Mouse (Mus musculus): ENCODE results near the gene Tepp. TPM values are rescaled to one million over a fixed set of nuclear protein-coding genes. Genes with fewer than 3 reads are reported as not detected.

The Tepp gene
- total RNA-seq (2021), result not detected

DNA sequence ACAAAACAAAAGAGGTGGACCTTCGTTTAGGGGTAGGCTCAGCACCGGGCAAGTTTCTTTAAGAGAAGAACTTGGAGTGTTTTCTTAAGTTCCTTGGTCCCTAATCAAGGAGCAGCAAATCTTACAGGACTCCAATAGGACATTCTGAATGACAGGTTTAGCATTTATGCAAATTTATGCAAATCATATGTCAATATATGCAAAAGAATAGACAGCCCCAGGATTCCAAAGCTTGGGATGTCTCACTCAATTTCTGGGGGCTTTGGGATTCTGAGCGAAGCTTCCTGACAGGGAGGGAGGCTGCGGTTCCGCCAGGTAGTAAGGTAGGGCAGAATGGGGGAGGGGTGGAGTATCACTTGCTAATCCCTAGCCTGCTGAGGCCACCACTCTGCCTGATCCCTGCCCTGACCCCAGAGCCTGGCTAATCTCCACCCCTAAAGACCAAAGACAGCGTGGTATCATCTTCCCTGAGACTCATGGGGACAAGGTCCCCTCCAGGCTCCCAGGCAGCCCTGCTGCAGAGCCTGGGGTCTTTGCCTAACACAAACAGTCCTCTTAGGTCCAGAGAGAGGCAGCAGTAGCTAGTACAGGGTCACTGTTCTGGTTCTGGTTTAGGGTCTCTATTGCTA, at the start of gene Tepp:
Tepp (plus strand) TSS at position 225 of the 629 bp plus-strand sequence.
- no peak for DNase-seq

DNA sequence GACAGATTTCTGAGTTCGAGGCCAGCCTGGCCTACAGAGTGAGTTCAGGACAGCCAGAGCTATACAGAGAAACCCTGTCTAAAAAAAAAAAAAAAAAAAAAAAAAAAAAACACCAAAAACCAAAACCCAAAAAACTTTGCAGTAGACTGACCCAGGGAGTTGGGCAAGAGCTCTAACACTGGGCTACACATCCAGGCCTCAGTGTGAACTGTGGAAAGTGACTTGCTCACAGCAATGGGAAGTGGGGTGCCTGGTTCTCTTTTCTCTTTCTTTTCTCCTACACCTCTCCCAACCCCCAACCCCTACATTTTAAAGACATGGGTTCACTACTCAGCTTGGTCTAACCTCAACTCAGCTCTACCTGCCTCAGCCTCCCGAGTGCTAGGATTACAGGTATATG, 48.2 kb upstream of the Tepp start:
- DNase-seq, result no peak

DNA sequence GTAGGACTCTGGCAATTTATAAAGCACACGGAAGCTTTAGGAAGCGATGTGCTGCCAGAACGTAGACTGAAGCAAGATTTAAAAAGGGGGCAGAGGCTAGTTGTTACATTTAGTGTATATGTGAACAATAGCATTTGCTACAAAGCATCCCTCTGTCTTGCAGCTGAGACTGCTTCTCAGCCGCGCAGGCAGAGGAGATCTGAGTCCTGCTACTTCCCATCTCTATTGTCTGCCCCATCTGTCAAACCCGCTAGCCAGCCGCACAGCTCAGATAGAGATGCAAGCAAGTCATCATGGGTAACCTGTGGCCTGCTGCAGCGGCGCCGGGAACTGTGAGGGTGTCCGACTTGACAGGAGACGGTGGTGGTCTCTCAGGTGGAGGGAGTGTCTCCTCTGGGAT, 39.9 kb upstream of the Tepp start:
- DNase-seq, result no peak

DNA sequence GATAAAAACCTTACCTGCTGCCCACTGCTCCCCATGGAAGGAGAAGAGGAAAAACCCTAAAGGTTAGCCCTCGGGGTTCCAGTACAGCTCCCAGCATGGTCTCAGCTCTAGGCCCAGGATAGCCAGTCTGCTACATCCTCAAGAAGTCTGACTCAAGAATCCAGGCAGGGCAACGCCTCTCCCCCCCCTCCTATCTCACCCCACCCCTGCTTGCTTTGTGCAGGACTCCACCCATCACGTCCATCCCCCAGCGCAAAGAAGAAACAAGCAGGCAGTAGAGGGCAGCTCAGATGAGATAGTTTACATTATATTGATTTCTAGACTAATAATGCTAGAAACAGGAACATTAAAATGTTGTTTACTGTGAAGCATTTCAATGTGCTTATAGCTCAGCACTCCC, 38.5 kb upstream of the Tepp start:
- no peak for DNase-seq

DNA sequence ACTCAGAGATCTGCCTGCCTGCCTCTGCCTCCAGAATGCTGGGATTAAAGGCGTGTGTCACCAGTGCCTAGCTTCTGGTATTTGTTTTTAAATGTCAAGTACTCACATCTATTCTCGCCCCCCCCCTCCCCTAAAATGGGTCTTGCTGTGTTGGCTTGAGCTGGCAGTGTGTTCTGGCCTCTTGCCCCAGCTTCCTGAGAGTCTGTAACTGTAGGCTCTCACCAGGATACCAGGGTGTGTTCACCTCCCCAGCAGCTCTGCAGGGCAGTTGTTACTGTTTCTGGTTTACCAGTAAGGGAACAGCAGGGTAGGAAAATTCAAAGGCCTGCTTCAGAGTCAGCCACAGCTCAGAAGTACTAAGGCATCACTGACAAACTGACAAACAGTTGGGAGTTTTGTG, 37.5 kb upstream of the Tepp start:
- no peak for DNase-seq

DNA sequence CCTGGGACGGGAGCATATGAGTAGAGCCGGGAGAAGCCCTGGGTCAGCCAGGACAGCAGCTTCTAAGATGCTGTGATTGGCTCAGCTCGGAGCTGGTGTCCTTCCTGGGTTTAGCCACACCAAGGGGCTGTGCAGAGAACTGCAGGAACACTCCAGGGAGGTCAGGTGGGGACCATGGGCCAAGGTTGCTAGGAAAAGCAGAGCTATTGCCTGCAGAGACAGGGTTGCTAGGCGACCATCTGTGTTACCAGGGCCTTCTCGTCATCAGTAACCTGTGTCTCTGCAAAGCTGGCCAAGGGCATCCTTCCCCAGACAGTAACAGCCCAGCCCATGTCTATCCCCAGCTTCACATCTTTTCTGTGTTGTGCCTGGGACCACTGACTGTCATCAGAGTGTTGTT, 28.9 kb upstream of the Tepp start:
- peak; percentile 5 to 17 for DNase-seq

DNA sequence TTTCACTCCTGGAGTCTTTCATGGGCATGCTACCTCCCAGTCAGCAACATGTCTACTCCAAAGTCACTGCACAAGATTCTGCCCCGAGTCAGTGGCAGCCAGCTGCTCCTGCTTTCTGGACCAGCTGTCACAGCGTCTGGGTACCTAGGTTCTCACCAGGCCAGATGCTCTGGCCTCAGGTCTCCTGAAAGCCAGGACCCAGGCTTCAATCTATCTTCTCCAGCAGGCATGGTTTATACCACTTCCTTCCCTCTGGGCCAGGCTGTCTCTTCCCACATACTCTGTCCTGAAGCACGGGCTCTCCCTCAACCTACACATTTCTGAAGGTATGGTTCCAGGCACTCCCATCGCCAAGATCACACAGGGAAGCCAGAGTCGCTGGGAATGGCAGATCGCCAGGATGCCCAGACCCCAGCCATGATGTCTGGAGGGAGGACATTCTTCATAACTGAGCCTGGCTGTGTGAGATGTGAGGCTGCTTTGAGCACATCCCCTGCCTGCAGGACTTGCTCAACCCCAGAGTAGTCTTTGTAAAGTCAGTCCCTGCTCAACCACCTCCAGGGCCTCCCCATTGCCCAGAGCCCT, 21.2 kb upstream of the Tepp start:
- DNase-seq, result no peak

DNA sequence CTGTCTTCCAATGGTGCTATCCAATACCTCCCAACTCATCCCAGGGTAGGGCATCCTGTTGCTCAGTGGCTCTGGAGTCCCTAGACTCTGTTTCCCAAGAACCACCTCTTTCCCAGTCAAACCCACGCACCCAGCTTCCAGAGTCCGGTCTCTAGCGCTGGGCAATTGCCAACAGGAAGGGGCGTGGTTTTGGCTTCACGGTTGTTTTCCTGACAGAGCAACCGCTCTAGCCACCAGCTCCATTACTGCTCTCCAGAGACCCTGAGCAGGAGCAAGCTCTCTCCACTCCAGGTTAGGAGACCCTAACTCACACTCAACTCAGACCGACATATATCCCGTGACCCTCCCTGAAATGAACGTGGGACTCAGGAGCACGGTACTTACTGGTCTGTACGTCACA, 17.2 kb upstream of the Tepp start:
- DNase-seq, result peak; percentile 8 to 21

DNA sequence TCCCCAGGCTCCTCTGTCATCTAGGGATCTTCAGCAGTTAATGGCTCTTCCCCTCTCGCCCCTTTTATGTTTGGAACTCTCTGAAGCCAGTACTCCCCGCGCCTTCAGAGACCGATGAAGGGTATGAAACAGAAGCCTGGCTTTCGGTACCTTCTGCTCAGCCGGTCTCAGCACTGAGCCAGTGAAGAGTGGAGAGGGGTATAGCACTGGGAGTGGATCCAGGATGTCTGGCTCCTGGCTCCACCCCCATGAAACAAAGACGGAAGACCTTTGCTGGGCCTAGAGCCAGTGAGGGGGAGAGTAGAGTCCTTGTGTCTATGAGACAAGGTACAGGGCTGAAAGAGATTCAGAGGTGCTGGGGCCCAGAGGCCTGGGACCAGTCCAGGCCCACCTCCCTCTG, 16.5 kb upstream of the Tepp start:
- no peak for DNase-seq

DNA sequence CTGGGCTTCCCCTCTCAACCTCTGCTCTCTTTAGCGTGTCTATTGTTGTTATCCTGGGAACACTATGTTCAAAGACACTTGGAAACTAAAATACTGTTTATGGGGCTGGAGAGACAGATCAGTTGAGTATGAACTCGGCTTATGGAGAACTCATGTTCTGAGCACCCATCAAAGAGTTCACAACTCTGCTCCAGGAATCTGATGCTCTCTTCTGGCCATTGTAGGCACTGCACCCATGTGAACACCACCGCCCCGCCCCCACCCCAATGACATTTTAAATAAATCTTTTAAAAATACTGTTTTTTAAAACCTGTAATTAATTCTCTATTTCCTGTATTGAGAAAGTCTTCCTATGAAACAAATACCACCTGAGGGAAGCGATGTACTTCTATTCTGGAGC, 8.0 kb upstream of the Tepp start:
- DNase-seq, result no peak

DNA sequence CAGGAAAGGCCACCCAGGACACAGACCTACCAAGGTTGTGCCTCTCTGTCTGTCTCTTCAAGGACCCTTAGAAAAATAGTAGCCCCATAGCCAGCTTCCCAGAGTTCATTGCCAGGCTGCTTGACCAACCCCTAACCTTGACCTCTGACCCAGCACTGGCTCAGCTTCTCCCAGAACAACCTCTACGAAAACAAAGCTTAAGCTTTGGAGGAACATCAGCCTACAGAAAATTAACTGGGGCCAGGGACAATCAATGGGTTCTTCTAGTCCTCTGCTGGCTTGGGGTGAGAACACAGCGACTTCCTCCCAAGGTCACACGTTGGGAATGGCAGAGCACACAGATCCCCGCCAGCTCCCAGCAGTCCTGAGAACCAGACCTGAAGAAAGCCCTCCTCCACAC, 4.8 kb upstream of the Tepp start:
- DNase-seq, result no peak

DNA sequence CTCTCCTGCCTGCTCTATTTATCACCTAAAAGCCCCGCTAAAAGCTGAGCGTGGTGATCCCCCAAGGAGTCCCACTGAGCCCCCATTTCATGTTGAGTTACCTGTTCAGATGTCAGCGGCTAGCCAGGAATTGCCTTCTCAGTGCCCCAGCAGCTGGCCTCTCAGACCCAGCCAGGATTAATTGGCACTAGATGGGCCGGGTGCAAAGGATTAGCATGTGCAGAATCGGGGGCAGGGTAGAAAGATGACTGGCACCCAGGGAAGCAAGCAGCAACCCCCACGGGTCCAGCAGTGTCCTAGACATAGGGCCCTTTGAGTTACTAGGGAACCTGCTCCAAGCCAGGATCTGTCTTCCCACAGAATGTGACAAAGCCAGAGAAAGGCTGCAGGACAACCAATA, 3.9 kb upstream of the Tepp start, which contains the start of gene Cngb1:
Cngb1 (minus strand) TSS at position 155 of the 400 bp plus-strand sequence.
- no peak for DNase-seq

DNA sequence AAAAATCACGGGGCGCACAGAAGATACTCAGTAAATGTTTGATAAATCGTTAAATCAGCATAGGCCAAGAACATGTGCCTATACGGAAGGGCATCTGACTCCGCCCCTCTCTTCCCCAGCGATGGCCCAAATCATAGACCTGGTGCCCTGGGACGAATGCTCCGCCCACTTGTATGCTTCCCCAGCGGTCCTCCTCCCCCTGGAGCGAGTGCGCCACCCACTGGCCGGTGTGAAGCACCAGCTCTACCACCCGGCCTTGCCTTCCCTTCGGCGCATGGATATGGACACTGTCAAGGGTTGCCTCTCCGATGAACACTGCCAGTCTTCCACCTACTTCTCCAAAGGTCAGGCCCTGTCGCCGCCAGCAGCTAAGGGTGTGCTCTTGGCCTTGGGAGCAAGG, 2.5 kb downstream of the Tepp start:
- DNase-seq, result no peak

DNA sequence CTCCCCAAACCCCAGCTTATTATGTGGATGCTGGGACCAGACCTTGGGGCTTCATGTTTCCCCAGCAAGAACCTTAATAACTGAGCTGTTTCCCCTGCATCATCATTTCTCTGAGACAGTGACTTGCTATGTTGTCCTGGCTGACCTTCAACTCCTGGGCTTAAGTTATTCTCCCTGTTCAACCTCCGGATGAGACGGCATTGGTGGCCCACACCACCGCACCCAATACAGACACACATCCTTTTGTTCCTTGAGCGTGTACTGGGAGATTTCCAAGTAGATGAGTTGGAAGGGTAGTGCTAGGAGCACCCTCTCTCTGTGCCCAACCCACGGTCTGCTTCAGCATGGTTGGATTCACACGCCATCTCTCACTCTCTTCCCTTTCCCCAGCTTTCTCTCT, 3.5 kb downstream of the Tepp start:
- DNase-seq, result no peak

DNA sequence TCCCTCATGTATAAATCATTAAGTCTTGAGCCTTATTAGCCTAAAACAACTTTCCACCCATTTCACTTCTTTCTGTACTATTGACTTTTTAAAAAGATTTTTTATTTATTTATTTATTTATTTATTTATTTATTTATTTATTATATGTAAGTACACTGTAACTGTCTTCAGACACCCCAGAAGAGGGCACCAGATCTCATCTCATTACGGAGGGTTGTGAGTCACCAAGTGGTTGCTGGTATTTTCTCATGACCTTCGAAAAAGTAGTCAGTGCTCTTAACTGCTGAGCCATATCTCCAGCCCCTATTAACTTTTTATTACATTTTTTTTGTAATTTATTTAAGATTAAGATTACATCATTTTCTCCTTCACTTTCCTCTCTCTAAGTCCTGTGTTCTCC, 4.3 kb downstream of the Tepp start:
- no peak for DNase-seq

DNA sequence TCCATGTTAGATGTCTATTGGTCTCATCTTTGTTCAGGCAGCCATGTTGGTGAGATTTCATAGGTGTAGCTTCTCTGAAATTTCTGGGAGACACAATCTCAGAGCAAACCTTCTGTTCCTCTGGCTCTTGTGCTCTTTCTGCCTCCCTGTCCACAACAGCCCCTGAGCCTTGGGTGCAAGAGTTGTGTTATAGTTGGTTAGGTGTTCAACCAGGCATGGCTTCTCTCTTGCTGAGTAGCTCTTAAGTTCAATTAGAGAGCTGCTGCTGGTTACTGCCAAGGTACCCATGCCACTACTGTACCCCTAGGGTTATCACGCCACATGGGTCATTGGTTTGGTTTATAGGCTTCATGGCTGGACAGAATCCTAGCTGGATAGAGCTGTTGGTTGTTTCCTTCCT, 5.0 kb downstream of the Tepp start:
- no peak for DNase-seq

DNA sequence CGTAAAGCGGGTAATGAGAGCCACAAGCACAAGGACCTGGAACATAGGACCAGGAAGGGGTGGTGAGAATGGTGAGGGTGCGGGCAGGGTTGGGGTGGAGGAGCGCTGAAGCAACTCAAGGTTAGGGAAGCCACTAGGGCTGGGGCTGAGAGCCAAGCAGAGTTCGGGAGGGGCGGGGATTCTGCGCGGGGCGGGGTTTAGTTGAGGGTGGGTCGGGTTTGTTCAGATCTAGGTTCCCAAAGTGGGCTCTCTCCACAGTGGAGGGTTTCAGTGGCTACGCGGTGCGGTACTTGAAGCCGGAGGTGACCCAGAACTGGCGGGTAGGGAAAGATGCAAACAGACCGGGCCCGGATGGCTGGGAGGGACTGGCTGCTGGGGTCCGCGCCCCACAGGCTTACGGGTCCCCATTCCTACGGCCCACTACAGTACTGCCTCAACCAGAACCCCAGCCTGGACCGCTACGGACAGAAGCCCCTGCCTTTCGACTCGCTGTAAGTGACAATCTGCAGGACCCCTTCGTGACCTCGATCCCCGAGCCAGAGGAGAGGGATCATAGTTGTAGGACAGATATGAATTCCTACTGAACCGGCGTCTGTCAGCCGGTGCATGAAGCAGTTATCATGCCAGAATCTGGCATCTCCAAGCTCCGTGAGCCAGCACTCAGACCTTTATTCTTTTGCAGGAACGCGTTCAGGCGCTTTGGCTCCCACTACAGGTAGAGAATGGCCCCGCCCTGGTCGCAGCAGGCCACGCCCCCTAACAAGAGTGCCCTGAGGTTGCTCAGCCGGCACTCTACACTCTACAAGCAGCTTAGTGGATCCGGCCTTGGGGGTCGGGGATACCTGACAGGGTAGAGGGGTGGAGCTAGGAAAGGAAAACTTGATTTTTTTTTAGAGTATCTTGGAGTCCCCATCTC, 10.1 kb downstream of the Tepp start:
- DNase-seq, result no peak

DNA sequence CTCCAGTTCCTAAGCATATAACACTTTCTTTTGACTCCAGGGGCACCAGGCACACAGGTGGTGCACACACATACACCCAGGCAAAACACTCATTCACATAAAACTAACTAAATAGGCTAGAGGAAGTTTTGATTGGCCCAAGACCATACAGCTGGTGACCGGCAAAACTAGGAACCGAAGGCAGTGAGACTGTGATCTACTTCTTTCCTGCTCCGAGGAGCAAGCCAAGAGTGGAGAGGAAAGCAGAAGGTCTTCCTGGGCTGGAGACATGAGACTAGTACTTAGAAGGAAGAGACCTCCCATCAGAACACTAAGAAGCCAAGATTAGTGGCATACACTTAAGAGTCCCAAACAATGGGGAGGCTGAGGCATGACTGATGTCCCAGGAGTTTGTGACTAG, 12.8 kb downstream of the Tepp start:
- DNase-seq, result no peak

DNA sequence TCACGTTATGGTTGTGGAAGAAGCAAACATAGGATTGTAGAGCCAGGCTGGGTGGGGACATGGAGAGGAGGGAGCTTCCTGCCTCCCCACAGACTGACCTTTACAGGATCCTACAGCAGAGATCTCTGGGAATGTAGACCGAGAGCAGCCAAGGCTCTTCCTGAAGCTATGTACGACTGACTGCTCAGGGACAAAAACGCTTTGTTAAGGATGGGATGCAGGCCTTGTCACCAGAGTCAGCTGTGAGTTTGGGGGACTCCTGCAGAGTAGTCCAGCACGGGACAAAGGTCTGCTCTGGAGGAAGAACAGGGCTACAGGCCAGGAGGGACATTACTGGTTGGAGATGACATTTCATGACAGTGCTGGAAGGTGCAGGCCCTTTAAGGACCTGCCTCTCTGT, 14.3 kb downstream of the Tepp start:
- no peak for DNase-seq

DNA sequence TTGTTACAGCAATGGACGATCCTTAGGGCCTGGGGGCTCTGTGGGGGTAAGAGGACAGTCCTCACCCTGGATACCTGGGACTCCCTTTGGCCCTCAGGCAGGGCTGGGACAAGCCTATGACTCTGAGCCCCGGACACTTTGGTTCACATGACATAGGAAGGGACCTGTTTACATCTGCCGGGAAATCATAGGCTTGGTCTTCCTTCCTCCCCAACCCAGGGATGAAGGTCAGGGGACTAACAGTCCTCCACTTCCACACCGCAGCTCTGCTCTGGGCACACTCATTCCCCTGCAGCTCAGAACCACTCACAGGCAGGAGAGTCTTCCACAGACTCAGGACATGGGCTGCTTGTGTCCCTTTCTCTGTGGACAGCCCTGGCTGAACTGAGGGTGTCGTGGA, 16.5 kb downstream of the Tepp start:
- DNase-seq, result no peak

DNA sequence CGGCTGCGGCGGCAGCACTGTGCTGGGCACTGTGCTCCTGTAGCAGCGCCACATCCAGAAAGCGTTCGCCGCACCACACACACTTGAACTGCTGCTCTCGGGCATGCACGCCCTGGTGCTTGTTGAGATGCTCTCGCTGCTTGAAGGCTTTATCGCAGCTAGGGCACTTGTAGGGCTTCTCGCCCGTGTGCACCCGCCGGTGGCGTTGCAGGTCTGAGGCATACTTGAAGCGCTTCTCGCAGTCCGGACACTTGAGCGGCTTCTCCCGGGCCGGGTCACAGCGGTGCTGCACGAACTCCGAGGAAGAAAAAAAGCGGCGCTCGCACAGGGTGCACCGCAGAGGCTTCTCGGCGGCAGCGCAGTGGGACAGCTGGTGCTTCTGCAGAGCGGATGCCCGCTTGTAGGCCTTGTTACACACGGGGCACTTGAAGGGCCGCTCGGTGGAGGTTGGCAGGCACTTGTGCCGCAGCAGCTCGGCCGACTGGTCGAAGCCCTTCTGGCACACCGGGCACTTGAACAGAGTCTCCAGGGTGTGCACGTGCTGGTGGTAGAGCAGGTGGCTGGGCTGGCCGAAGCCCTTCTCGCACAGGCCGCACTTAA, 17.6 kb downstream of the Tepp start:
- no peak for DNase-seq

DNA sequence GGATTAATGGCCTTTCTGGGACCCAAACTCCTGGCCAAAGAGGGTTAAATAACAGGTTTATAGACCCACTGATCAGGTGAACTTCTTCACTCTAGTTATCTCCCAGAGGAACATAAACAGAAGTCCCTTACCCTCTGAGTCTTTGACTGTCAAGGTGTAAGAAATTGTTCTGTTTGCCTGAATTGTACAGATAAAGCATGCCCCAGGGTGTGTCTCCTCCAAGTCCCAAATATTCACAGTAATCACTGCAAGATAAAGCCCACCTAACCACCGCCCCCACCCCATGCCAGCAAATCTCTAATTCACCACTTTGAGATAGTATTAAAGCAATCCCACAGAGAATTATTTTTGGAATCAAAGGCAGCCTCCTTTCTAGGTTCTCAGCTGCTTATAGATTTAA, 20.0 kb downstream of the Tepp start:
- no peak for DNase-seq

DNA sequence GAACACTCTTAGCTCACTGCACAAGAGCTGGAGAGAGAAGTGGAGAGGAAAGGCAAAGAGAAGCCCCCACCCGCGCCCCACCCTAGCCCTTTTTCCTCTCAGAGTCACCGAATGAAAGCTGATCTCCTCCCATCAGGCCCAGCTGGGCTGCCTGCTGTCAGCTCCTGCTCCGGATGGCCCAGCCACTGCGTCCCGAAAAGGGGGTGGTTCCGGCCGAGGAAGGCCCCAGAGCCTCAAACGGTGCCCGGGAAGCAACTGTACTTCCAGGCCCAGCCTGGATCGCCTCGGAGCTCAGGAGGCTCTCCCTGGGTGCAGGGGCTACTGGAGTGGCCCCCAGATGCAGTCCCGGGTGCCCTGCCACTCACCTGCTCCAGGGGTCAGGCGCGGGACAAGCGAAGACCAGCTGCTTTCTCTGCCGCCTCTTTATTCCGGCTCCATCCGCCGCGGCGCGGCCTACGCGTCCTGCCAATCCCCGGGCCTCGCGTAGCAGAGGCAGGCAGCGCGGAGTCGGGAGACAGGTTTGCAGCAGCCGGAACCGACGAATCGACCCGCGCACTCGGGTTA, 20.9 kb downstream of the Tepp start:
- no peak for DNase-seq

All from layer of hippocampus, postnatal 36 days (tissue).